Mouse (Mus musculus) hindbrain, postnatal 0 days (tissue): ENCODE measurements around the gene Maml1. TPM values are rescaled to one million over a fixed set of nuclear protein-coding genes. Genes with fewer than 3 reads are reported as not detected.

ENCODE experiments used
- ATAC-seq: fragments of 200-750 bp; cut with Nextera tagmentation; 2 replicates; pipeline ENCODE4 v1.8.0; 2017; ENCODE audit warnings: mild to moderate bottlenecking, moderate TSS enrichment, moderate library complexity
- DNase-seq: peaks from one replicate; pipeline ENCODE4 v3.0.0-alpha.2; 2015; ENCODE audit warnings: low spot score
- H3K27ac ChIP-seq: fragments of 300-500 bp; sonication (generic); 2 replicates; pipeline ENCODE4 v1.5.1; 2014; ENCODE audit warnings: mild to moderate bottlenecking
- H3K27me3 ChIP-seq: fragments of 300-500 bp; sonication (generic); 2 replicates; pipeline ENCODE4 v1.6.1; 2014; ENCODE audit warnings: low read length, mixed read lengths; ENCODE audit not compliant: insufficient read depth
- H3K36me3 ChIP-seq: fragments of 300-500 bp; sonication (generic); 2 replicates; pipeline ENCODE4 v1.6.1; 2014; ENCODE audit warnings: low read length, mixed read lengths; ENCODE audit not compliant: insufficient read depth
- H3K4me1 ChIP-seq: fragments of 300-500 bp; sonication (generic); 2 replicates; pipeline ENCODE4 v1.6.1; 2014; ENCODE audit warnings: antibody characterized with exemption, low read length, mixed read lengths; ENCODE audit not compliant: insufficient read depth
- H3K4me2 ChIP-seq: fragments of 300-500 bp; sonication (generic); 2 replicates; pipeline ENCODE4 v1.6.1; 2014; ENCODE audit warnings: low read depth, mild to moderate bottlenecking, low read length, moderate library complexity, mixed read lengths
- H3K4me3 ChIP-seq: fragments of 300-500 bp; sonication (generic); 2 replicates; pipeline ENCODE4 v1.5.1; 2014; ENCODE audit warnings: low read length
- H3K9ac ChIP-seq: fragments of 300-500 bp; sonication (generic); replicated peaks from 2 replicates; pipeline ENCODE4 v1.6.1; 2014; ENCODE audit warnings: mild to moderate bottlenecking, low read length, moderate library complexity, mixed read lengths
- H3K9me3 ChIP-seq: fragments of 300-500 bp; sonication (generic); 2 replicates; pipeline ENCODE4 v1.6.1; 2016; ENCODE audit warnings: low read length, mixed read lengths
- CTCF ChIP-seq: IDR thresholded peaks from 2 replicates; pipeline ENCODE4 v1.5.1; 2016; ENCODE audit warnings: antibody characterized with exemption, control low read depth, low read depth
- WGBS: fragments of 180-500 bp; shearing (Covaris S2); extraction: QIAGEN DNeasy Blood & Tissue Kit; methylation state at CpG from one replicate; pipeline ENCODE4 v1.1.7; 2014; 5-methylcytosine and 5-hydroxymethylcytosine counted together
- polyA plus RNA-seq: library from polyadenylated mRNA; unstranded; fragments of >200 nt; fragmentation: Nextera tagmentation; extraction: Ambion mirVana; gene quantifications from 2 replicates; pipeline ENCODE4 v1.2.1, GENCODE M21; 2015
- total RNA-seq: library from RNA; depleted of rRNA; stranded (reverse); fragments of >200 nt; gene quantifications from 2 replicates; pipeline ENCODE4 v1.2.3, GENCODE M21; 2014

Gene Maml1
- total and polyA plus RNA-seq, 2 experiments from 2014 or later = 1.8 to 11.6 TPM

- Histone ChIP-seq H3K9me3 (no peaks in the 10 kb centered on the region), H3K9ac (no peak overlapping the region), H3K27me3 (no peaks in the 10 kb centered on the region), H3K36me3 (0 out of 2 replicates have a peak, but pooled peaks cover 9% of the 10 kb centered on the region), H3K4me1 (peaks cover 6% of the 10 kb centered on the region), H3K27ac (no peak overlapping the region), H3K4me3 (no peak overlapping the region), H3K4me2 (no peak overlapping the region)
- ATAC-seq (no peak), DNase-seq (no peak)
- 96% methylated on average over 5 of the region's 5 CpGs for WGBS
- no peak for TF ChIP-seq CTCF
Observed at GRCm38 (mm10) chr11:50285263-50285662, 6.8 kb downstream of the Maml1 start.

- TF ChIP-seq CTCF = no peak
- Histone ChIP-seq H3K27ac (no peak overlapping the region), H3K36me3 (0 out of 2 replicates have a peak, but pooled peaks cover 4% of the 10 kb centered on the region), H3K27me3 (no peaks in the 10 kb centered on the region), H3K4me2 (no peak overlapping the region), H3K9me3 (no peaks in the 10 kb centered on the region), H3K9ac (no peak overlapping the region), H3K4me1 (no peaks in the 10 kb centered on the region), H3K4me3 (no peak overlapping the region)
- DNase-seq (no peak), ATAC-seq (no peak)
- WGBS = 57% methylated on average over 1 of the region's 1 CpGs
Observed at GRCm38 (mm10) chr11:50280053-50280452, 12.1 kb downstream of the Maml1 start.

- Histone ChIP-seq H3K36me3 (0 out of 2 replicates have a peak, but pooled peaks cover 4% of the 10 kb centered on the region), H3K9me3 (no peaks in the 10 kb centered on the region), H3K27ac (no peak overlapping the region), H3K4me3 (no peak overlapping the region), H3K9ac (no peak overlapping the region), H3K27me3 (no peaks in the 10 kb centered on the region), H3K4me1 (no peaks in the 10 kb centered on the region), H3K4me2 (no peak overlapping the region)
- DNase-seq (no peak), ATAC-seq (no peak)
- 87% methylated on average over 4 of the region's 4 CpGs for WGBS
- TF ChIP-seq CTCF = no peak
Observed at GRCm38 (mm10) chr11:50279005-50279404, 13.1 kb downstream of the Maml1 start.

GRCm38 (mm10) chr11:50277706-50278105, 14.4 kb downstream of the Maml1 start:
- no peak overlapping the region for H3K27ac ChIP-seq
- no peaks in the 10 kb centered on the region for H3K4me1 ChIP-seq
- ATAC-seq = no peak
- TF ChIP-seq CTCF = no peak
- H3K9ac ChIP-seq = no peak overlapping the region
- no peak overlapping the region for H3K4me2 ChIP-seq
- 85% methylated on average over 6 of the region's 6 CpGs for WGBS
- 0 out of 2 replicates have a peak, but pooled peaks cover 4% of the 10 kb centered on the region for H3K36me3 ChIP-seq
- no peak overlapping the region for H3K4me3 ChIP-seq
- H3K9me3 ChIP-seq = no peaks in the 10 kb centered on the region
- no peaks in the 10 kb centered on the region for H3K27me3 ChIP-seq
- no peak for DNase-seq

GRCm38 (mm10) chr11:50277025-50277424, 15.1 kb downstream of the Maml1 start:
- DNase-seq (no peak), ATAC-seq (no peak)
- H3K27ac ChIP-seq = no peak overlapping the region
- H3K4me3 ChIP-seq = no peak overlapping the region
- no peaks in the 10 kb centered on the region for H3K4me1 ChIP-seq
- TF ChIP-seq CTCF = no peak
- no peaks in the 10 kb centered on the region for H3K9me3 ChIP-seq
- no peaks in the 10 kb centered on the region for H3K27me3 ChIP-seq
- no peak overlapping the region for H3K9ac ChIP-seq
- H3K36me3 ChIP-seq = 0 out of 2 replicates have a peak, but pooled peaks cover 4% of the 10 kb centered on the region
- H3K4me2 ChIP-seq = no peak overlapping the region

- no peak overlapping the region for H3K4me2 ChIP-seq
- no peak for DNase-seq
- no peaks in the 10 kb centered on the region for H3K4me1 ChIP-seq
- H3K9ac ChIP-seq = no peak overlapping the region
- no peak overlapping the region for H3K4me3 ChIP-seq
- 0 out of 2 replicates have a peak, but pooled peaks cover under 1% of the 10 kb centered on the region for H3K36me3 ChIP-seq
- 86% methylated on average over 5 of the region's 5 CpGs for WGBS
- TF ChIP-seq CTCF = no peak
- H3K27me3 ChIP-seq = no peaks in the 10 kb centered on the region
- no peak overlapping the region for H3K27ac ChIP-seq
- H3K9me3 ChIP-seq = no peaks in the 10 kb centered on the region
- ATAC-seq = no peak
Observed at GRCm38 (mm10) chr11:50275568-50276151, 16.5 kb downstream of the Maml1 start.

- ATAC-seq = no peak
- Histone ChIP-seq H3K4me2 (no peak overlapping the region), H3K4me1 (no peaks in the 10 kb centered on the region), H3K9me3 (no peaks in the 10 kb centered on the region), H3K9ac (no peak overlapping the region), H3K4me3 (no peak overlapping the region), H3K36me3 (no peaks in the 10 kb centered on the region), H3K27me3 (no peaks in the 10 kb centered on the region), H3K27ac (no peak overlapping the region)
- DNase-seq = no peak
- WGBS = 95% methylated on average over 2 of the region's 2 CpGs
- TF ChIP-seq CTCF = no peak
Observed at GRCm38 (mm10) chr11:50275077-50275476, 17.0 kb downstream of the Maml1 start.
